Mouse (Mus musculus) adrenal gland, adult 18-20 months (tissue): ENCODE data around the gene Trim56. TPM values are rescaled to one million over a fixed set of nuclear protein-coding genes. Genes with fewer than 3 reads are reported as not detected.

Experiments
- DNase-seq, 2 experiments: peaks; one replicate each; pipeline ENCODE4 v3.0.0; 2021 to 2022; ENCODE audit warnings: low spot score in 2 of 2
- total RNA-seq, 2 experiments: library from RNA; stranded (reverse); gene quantifications; 1 replicate in 1 of 2; 2 replicates in 1 of 2; pipeline ENCODE4 v1.2.3; 2021

Trim56 gene
- total RNA-seq, 2 experiments from 2014 or later, result 39.1 to 42.2 TPM

DNA sequence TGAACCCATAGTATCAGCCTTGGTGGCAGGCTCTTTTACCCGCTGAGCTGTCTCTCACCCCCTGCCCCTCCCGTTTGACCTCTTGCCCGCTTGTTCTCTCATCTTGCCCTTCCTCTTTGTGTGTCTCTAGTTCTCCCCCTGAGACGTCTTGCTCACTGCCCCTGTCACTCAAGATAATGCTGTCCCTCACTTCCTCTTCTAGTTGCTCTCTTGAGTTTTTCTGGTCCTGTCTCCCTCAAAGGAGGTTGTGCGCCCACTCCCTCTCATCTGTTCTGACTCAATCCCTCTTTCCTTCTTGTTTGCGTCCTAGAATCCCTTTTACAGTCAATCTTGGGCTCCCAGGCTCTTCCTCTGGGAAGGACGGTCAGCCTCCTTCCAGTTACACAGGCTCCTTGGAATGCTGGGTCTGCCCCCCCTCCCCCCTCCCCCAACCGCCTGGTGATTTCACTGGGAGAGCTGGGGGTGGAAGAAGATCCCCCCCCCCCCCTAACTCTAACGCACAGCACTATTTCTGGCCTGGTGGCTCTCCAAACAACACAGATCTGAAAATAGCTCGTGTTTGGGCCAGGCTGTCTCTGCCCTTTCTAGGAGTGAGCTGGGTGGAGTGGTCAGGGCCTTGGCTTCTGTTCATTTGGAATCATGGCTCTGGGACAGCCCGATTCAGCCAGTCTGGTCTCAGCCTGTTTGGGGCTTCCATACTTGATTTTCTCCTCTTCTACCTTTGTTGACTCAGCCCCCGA is 39.6 kb downstream of the Trim56 start:
- no peak for DNase-seq

DNA sequence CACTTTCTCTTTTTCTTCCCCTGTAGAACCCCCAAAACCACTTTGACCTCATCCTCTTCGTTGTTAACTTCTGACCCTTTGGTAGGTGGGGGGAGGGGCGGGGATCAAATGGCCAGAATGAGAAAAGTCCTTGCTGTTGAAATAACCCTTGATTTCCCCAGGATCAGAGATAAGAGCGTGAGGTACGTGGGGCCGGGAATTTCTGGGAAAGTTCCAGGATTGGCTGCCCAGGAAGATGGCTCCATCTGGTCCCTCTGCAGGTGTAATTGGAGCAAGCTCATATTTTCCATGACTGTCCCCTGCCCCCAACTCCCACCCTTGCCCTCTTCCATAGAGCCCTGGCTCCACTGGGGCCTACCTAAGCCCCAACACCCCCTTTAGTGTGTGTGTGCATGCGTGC is 40.3 kb downstream of the Trim56 start:
- DNase-seq, result no peak

DNA sequence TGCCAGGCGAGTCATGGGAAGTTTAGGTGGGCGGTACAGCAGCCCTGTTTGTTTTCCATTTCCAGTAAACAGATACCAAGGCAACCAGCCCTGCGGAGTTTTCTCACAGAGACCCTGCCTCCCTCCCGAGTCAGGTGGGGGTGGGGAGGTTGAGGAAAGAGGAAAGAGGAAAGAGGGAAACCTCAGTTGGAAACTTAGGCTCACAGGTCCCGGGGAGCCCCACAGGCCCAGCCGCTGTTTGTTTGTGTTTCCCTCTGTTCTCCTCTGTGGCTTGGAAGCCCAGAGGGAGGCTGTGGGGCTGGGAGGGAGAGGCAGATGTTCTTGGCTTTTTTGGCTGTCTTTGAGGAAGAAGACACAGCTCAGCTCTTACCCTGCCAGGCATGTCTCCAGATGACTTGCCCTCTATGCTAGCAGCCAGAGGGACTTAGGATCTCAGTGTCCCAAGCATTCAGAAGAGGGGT is 41.8 kb downstream of the Trim56 start:
- DNase-seq, result no peak

DNA sequence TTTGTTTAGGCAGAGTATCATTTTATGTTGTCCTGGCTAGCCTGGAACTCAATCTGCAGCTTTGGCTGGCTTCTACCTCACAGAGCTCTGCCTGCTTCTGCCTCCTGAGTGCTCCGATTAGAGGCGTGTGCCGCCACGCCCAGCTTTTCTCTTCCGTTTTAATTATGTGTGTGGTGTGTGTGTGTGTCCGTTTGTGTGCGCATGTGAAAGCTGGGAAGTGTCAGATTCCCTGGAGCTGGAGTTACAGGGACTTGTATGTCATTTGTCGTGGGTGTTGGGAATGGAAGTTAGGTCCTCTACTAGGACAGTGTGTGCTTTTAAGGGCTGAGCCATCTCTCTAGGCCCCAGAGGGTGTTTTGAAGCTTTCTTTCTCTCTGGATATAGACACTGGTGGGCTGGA is 42.9 kb downstream of the Trim56 start:
- no peak for DNase-seq

DNA sequence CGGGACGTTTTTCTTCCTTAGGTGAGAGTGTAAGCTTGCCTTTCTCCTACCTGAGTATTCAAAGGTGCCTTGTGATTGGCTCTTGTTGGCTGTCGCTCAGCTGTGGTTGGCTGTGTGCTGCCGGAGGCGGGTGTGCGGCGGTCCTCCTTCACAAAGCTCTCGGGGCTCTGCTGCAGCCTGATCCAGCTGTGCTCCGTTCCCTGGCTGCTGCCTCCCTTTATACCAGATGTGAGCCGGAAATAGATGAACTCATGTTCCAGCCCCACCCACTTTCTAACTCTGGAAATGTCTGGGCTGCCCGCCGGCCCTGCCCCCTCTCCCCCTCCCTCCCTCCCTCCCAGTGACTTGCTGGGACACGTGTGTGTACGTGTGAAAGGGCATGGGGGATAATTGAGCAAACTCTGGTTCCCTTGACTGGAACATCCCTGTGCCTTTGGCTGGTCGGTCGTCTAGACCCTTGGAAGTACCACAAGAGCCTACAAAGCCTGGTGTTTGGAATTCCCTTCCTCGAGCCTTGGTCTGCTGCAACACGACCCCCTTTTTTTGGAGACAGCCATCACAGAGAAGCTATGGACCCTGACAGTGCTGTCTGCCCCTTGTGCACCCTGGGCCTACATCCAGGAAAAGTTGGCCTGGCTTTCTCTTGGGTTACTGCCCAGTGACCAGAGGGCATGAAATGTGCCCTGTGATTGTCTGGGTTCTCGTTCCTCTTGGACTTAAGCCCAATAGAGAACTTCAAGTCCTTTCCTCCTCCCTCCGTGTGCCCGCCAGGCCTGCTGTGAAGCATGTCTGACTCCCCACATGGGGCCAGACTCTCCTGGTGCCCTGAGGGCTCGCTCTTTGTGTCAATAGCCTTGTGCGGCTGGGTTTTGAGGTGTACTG is 43.7 kb downstream of the Trim56 start, which contains the start of gene Serpine1:
Gene Serpine1, minus strand, starts transcription at position 190 of the 882 bp plus-strand sequence.
- DNase-seq, result peak; percentile 42 to 71

DNA sequence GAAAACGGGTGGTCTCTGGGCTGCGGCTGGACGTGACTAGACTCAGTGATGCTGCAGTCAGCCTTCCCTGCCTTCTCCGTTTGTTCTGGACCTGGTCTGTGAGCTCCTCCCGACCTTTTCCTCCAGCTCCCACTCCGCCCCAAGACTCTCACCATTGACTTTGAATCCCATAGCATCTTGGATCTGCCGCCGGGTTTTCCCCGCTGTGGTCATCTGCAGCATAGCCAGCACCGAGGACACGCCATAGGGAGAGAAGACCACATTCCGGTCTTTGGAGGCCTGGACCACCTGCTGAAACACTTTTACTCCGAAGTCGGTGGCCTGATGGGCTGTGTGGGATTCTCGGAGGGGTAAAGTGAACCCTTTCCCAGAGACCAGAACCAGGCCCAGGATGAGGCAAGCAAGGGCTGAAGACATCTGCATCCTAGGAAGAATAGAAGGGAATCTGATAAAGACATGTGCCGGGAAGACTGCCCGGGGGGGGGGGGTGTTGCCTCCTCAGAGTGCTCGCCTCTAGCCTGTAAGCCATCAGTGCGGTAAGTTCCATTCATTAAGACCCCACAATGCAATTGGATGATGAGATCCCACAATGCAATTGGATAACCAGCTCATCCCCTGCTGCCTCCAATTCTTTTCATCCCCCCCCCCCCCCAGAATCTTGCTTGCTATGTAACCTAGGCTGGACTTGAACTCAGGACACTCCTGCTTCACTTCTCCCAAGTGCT is 45.0 kb downstream of the Trim56 start:
- DNase-seq, result no peak

DNA sequence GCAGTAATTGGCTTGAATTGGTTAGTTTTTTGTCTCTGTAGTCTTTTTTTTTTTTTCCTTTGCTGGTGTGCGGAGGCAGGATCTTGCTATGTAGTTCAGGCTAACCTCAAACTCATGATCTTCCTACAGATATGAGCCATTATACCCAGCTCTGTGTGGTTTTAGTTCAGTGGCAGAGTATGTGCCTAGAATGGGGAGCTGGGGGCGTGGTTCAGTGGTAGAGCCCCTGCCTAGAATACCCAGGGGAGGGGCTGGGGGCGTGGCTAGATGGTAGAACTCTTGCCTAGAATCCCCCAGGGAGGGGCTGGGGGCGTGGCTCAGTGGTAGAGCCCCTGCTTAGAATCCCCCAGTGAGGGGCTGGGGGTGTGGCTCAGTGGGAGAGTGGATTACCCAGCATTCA is 47.3 kb downstream of the Trim56 start:
- DNase-seq, result no peak

DNA sequence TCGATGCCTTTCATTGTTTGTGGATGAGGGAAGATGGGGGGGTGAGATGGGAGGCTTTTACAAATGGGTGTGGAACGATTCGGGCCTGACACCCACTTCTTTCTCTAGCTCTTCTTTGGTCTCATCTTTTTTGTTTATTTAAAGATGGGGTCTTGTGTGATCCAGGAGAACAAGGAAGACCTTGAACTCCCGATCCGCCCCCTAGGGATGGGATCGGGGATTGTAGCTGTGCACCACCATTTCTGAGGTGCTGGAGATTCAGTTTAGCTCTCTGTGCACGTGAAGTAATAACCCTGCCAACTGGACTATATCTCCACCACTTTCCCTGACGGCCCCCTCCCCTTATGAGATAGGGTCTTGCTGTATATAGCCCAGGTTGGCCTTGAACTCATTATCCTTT is 50.1 kb downstream of the Trim56 start:
- no peak for DNase-seq

DNA sequence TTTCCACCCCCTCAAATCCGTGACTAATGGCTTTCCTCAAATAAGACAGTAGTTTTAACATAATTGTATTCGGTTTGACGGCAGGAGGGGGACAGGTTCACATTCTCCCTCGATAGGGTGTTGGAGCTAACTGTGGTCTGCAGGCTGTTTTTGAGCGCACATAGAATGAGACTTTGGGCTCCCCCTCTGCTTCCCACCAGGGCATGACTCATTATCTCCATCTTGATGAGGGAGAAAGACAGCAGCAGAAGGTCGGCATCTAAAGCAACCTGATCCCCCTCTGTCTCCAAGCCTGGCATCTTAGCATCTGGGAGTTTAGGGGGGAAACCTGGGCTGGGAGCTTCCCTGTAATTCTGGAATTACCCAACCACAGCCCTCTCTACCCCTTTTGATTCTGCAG is 50.6 kb downstream of the Trim56 start:
- DNase-seq, result no peak

DNA sequence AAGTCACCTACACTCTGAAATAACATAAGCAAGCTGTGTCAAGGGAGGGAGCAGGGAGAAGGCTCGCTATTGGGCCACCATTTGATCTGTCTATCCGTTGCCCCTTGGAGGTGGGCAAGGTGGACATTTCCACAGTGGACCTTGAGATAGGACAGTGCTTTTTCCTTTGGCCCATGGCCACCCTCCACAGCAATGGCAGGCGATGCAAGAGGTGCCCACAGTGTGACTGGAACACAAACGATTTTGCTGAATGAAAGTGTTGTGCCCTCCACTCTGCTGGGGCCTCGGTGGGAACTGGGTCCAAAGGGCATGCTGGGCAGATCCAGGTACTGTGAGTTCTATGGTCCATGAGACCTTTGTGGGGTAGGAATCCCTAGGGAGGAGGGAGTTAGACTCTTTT is 53.4 kb downstream of the Trim56 start:
- DNase-seq, result no peak

DNA sequence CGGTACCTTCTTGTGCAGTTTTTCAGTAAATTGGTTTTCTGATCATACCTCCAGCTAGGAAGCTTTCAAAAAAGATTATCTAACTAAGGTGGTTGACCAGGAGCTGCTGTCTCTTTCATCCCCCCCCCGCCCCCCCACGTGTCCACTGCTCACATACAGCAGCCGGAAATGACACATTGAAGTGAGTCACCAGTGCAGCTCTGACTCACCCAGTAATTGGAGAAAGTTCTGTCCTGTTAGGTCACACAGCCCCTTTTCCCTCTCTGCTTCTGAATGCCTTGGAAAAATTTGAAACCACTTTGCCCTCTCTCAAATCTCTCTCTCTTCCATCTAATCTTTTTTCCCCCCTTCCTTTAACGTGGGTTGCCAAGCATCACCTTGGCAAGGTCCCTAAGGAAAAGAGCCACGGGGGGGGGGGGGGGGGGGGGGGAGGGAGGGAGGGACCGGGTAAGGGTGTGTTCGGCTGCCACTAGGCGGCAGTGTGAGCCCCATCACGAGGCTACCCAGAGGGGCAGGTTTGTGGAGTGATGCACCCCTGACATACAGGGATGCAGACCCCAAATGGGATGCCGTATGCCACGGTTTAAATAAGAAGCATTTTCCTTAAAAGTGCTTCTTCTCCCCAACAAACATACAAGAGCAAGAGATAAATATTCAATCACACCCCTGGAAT is 54.1 kb downstream of the Trim56 start:
- peak; percentile 50 to 72 for DNase-seq

Other genes starting within 250 kb of the Trim56 start
- gene Col26a1, start 233.0 kb downstream of the Trim56 start, total RNA-seq, result under 1 TPM in 1 of 2 experiments, not detected in 1; 0.60 TPM
- 10 to 100 TPM; 26.0 to 34.6 TPM for gene Ift22, start 208.1 kb downstream of the Trim56 start, total RNA-seq
- 100 to 1,000 TPM; 184 to 185 TPM for gene Fis1, start 162.9 kb downstream of the Trim56 start, total RNA-seq
- gene Cldn15, start 149.6 kb downstream of the Trim56 start, total RNA-seq, result 10 to 100 TPM; 12.7 TPM
- gene Plod3, start 129.2 kb downstream of the Trim56 start, total RNA-seq, result 10 to 100 TPM; 68.7 to 72.3 TPM
- gene Znhit1, start 128.2 kb downstream of the Trim56 start, total RNA-seq, result 10 to 100 TPM; 87.2 to 93.5 TPM
- gene Vgf, start 89.8 kb downstream of the Trim56 start, total RNA-seq, result 10 to 100 TPM; 12.8 to 15.6 TPM
- 10 to 100 TPM; 90.6 to 96.8 TPM for gene Ap1s1, start 70.1 kb downstream of the Trim56 start, total RNA-seq
- gene Serpine1, start 43.9 kb downstream of the Trim56 start, total RNA-seq, result 10 to 100 TPM in 1 of 2 experiments, 1 to 10 TPM in 1; 3.3 to 17.1 TPM
- gene Muc3, start 33.1 kb upstream of the Trim56 start, total RNA-seq, result not detected
- gene Muc3a, start 96.2 kb upstream of the Trim56 start, total RNA-seq, result under 1 TPM; 0.20 to 0.32 TPM
- gene Ache, start 171.3 kb upstream of the Trim56 start, total RNA-seq, result 10 to 100 TPM; 10.0 to 12.9 TPM
- gene Ufsp1, start 178.4 kb upstream of the Trim56 start, total RNA-seq, result 10 to 100 TPM in 1 of 2 experiments, 1 to 10 TPM in 1; 8.8 to 10.2 TPM
- gene Srrt, start 191.5 kb upstream of the Trim56 start, total RNA-seq, result 100 to 1,000 TPM; 169 to 174 TPM
- gene Trip6, start 198.2 kb upstream of the Trim56 start, total RNA-seq, result 10 to 100 TPM; 30.1 to 39.4 TPM
- 1 to 10 TPM; 8.4 to 8.6 TPM for gene Slc12a9, start 217.4 kb upstream of the Trim56 start, total RNA-seq
- gene Ephb4, start 233.9 kb upstream of the Trim56 start, total RNA-seq, result 10 to 100 TPM; 42.4 to 47.0 TPM